Mouse (Mus musculus) ovary, adult 10 weeks (tissue): ENCODE measurements around the gene Gm6904. TPM values are rescaled to one million over a fixed set of nuclear protein-coding genes. Genes with fewer than 3 reads are reported as not detected.

Source experiments
- polyA plus RNA-seq: library from polyadenylated mRNA; stranded (reverse); fragments of 350-450 nt; fragmentation: Illumina TruSeq; extraction: RNeasy Lipid Tissue Mini Kit (QIAGEN cat#74804); gene quantifications from one replicate; pipeline ENCODE4 v1.2.3, GENCODE M21; 2014

Gene Gm6904
- not detected for polyA plus RNA-seq

DNA sequence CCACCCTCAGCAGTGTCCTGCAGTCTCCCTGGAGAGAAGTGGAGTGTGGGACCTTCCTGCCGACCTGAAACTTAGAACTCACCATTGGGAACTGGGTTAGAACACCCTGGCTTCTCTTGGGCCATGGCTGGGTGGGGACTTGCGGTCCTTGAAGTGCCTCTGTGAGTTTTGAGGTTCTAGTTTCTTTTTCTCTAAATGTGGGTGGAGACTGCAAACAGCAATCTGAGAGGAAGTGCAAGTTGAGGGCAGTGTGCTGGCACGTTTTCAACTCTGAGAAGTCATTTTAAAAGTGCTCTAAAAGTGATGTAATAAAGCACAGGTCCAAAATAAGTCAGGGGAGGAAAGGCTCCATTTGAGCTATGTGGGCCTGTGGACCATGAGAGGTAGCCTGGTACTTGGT lies at the start of gene Gm6904:
TSS of gene Gm6904 (minus strand) at position 161 of the 400 bp plus-strand sequence.

DNA sequence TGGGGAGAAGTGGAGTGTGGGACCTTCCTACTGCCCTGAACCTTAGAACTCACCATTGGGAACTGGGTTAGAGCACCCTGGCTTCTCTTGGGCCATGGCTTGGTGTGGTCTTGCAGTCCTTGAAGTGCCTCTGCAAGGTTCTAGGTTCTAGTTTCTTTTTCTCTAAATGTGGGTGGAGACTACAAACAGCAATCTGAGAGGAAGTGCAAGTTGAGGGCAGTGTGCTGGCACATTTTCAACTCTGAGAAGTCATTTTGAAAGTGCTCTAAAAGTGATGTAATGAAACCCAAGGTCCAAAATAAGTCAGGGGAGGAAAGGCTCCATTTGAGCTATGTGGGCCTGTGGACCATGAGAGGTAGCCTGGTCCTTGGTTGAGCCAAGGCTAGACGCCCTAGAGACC lies 37.4 kb upstream of the Gm6904 start, which contains the start of gene Phf11a:
TSS of gene Phf11a (minus strand) at position 132 of the 400 bp plus-strand sequence.

GRCm38 (mm10) chr14:59200711-59201603 lies 59.1 kb downstream of the Gm6904 start, which contains the start of gene Rcbtb1:
Gene Rcbtb1, plus strand, starts transcription at chr14:59201209.

Other genes starting within 250 kb of the Gm6904 start
- not detected for gene 1700129C05Rik, start 117.3 kb downstream of the Gm6904 start, polyA plus RNA-seq
- not detected for gene Gm5142, start 81.5 kb downstream of the Gm6904 start, polyA plus RNA-seq
- gene Rcbtb1, start 59.0 kb downstream of the Gm6904 start, polyA plus RNA-seq = 68.9 TPM
- gene Phf11a, start 37.3 kb upstream of the Gm6904 start, polyA plus RNA-seq = 1.4 TPM
- gene Phf11b, start 81.1 kb upstream of the Gm6904 start, polyA plus RNA-seq = 9.7 TPM
- gene Phf11d, start 105.3 kb upstream of the Gm6904 start, polyA plus RNA-seq = 23.2 TPM
- gene Phf11c, start 135.2 kb upstream of the Gm6904 start, polyA plus RNA-seq = 0.91 TPM
- 15.3 TPM for gene Setdb2, start 180.7 kb upstream of the Gm6904 start, polyA plus RNA-seq
- gene Cab39l, start 180.8 kb upstream of the Gm6904 start, polyA plus RNA-seq = 101 TPM